Mouse (Mus musculus): ENCODE measurements at regions not wholly inside any gene's neighbourhood (a gene's known extent, or its start where the extent isn't known, plus 50 kb on each side); places are given as distances from the start of the nearest gene placed in this dataset.

DNA sequence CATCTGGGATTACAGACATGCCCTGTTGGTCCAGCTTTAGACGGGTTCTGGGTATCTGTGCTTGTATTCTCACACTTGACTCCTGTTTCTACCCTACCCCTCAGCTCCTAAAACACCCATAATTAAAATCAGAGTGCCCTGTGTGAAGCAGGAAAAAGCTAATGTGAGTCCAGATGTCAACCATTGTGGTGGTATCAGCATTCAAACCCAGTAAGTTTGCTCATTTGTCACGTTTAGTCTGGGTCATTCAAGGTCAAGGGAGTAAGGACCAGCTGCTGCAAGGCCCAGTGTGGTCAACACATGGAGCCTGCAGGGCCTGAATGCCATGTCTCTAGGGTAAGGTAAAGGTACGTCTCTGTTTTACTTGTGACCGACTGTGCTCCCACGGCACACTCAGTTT, 188.9 kb downstream of the Uaca start:
- TF ChIP-seq CTCF (conservative IDR thresholded peaks at IDR 0.05; ENCODE audit: low read length) (no peak), NANOG (IDR thresholded peaks at IDR 0.05; ENCODE audit: borderline replicate concordance, low read length) (no peak), POU5F1 (IDR thresholded peaks at IDR 0.05; ENCODE audit: borderline replicate concordance, low read length) (no peak)
